Mouse (Mus musculus) liver, embryonic 11.5 days (tissue): ENCODE results near the gene Hsd17b2. TPM values are rescaled to one million over a fixed set of nuclear protein-coding genes. Genes with fewer than 3 reads are reported as not detected.

Experiments
- ATAC-seq: fragments of 200-750 bp; cut with Nextera tagmentation; replicated peaks from 2 replicates; pipeline ENCODE4 v1.8.0; 2017; ENCODE audit warnings: moderate number of reproducible peaks, mild to moderate bottlenecking, moderate TSS enrichment, moderate library complexity; ENCODE audit not compliant: low FRiP score
- DNase-seq: peaks from one replicate; pipeline ENCODE4 v3.0.0-alpha.2; 2017; ENCODE audit warnings: low spot score
- H3K27ac ChIP-seq: fragments of 300-500 bp; sonication (generic); 2 replicates; pipeline ENCODE4 v1.5.1; 2014; ENCODE audit warnings: mild to moderate bottlenecking, low read depth, low read length, control low read depth
- H3K27me3 ChIP-seq: fragments of 300-500 bp; sonication (generic); replicated peaks from 2 replicates; pipeline ENCODE4 v1.6.1; 2014; ENCODE audit warnings: low read length, mixed read lengths; ENCODE audit not compliant: control insufficient read depth, insufficient read depth
- H3K36me3 ChIP-seq: fragments of 300-500 bp; sonication (generic); 2 replicates; pipeline ENCODE4 v1.6.1; 2014; ENCODE audit warnings: mild to moderate bottlenecking, low read length, moderate library complexity, mixed read lengths; ENCODE audit not compliant: control insufficient read depth, insufficient read depth
- H3K4me1 ChIP-seq: fragments of 300-500 bp; sonication (generic); replicated peaks from 2 replicates; pipeline ENCODE4 v1.6.1; 2014; ENCODE audit warnings: low read length, mixed read lengths; ENCODE audit not compliant: control insufficient read depth, insufficient read depth
- H3K4me2 ChIP-seq: fragments of 300-500 bp; sonication (generic); 2 replicates; pipeline ENCODE4 v1.6.1; 2014; ENCODE audit warnings: mild to moderate bottlenecking, control low read depth, moderate library complexity
- H3K4me3 ChIP-seq: fragments of 300-500 bp; sonication (generic); 2 replicates; pipeline ENCODE4 v1.5.1; 2014; ENCODE audit warnings: low read depth, low read length, control low read depth
- H3K9ac ChIP-seq: fragments of 300-500 bp; sonication (generic); 2 replicates; pipeline ENCODE4 v1.6.1; 2014; ENCODE audit warnings: low read depth, low read length, control low read depth
- H3K9me3 ChIP-seq: fragments of 300-500 bp; sonication (generic); 2 replicates; pipeline ENCODE4 v1.6.1; 2016; ENCODE audit warnings: low read length, inconsistent platforms, mixed read lengths; ENCODE audit not compliant: control insufficient read depth
- WGBS: fragments of 180-500 bp; shearing (Covaris S2); extraction: QIAGEN DNeasy Blood & Tissue Kit; methylation state at CpG from one replicate; pipeline ENCODE4 v1.1.7; 2014; 5-methylcytosine and 5-hydroxymethylcytosine counted together
- polyA plus RNA-seq: library from polyadenylated mRNA; unstranded; fragments of >200 nt; fragmentation: Nextera tagmentation; extraction: Ambion mirVana; gene quantifications from 2 replicates; pipeline ENCODE4 v1.2.1, GENCODE M21; 2014

The Hsd17b2 gene
- polyA plus RNA-seq, 1 experiment from 2014 or later, result 15.6 TPM

GRCm38 (mm10) chr8:117747428-117747827, 45.7 kb downstream of the Hsd17b2 start:
- Histone ChIP-seq H3K4me2 (no peak overlapping the region), H3K27me3 (no peaks in the 10 kb centered on the region), H3K9me3 (no peaks in the 10 kb centered on the region), H3K4me1 (no peaks in the 10 kb centered on the region), H3K27ac (no peak overlapping the region), H3K4me3 (no peak overlapping the region), H3K36me3 (no peaks in the 10 kb centered on the region), H3K9ac (no peak overlapping the region)
- 31% methylated on average over 2 of the region's 2 CpGs for WGBS
- ATAC-seq (no peak), DNase-seq (no peak)

- H3K27ac ChIP-seq, result no peak overlapping the region
- ATAC-seq (no peak; the same call in 1 of the 2 replicates), DNase-seq (no peak)
- no peaks in the 10 kb centered on the region for H3K4me1 ChIP-seq
- no peaks in the 10 kb centered on the region for H3K9me3 ChIP-seq
- no peaks in the 10 kb centered on the region for H3K36me3 ChIP-seq
- WGBS, result 67% methylated on average over 8 of the region's 9 CpGs
- H3K4me3 ChIP-seq, result no peak overlapping the region
- H3K9ac ChIP-seq, result no peak overlapping the region
- no peak overlapping the region for H3K4me2 ChIP-seq
- H3K27me3 ChIP-seq, result no peaks in the 10 kb centered on the region
These were observed 46.4 kb downstream of the Hsd17b2 start for GRCm38 (mm10) chr8:117747886-117748730.

GRCm38 (mm10) chr8:117749436-117749835, 47.7 kb downstream of the Hsd17b2 start:
- Histone ChIP-seq H3K9ac (no peak overlapping the region), H3K27me3 (no peaks in the 10 kb centered on the region), H3K4me1 (no peaks in the 10 kb centered on the region), H3K9me3 (no peaks in the 10 kb centered on the region), H3K36me3 (no peaks in the 10 kb centered on the region), H3K4me2 (no peak overlapping the region), H3K4me3 (no peak overlapping the region), H3K27ac (no peak overlapping the region)
- 44% methylated on average over 2 of the region's 2 CpGs for WGBS
- DNase-seq, result no peak
- no peak for ATAC-seq

GRCm38 (mm10) chr8:117757900-117758299, 56.2 kb downstream of the Hsd17b2 start:
- Histone ChIP-seq H3K27ac (no peak overlapping the region), H3K4me3 (no peak overlapping the region), H3K4me1 (no peaks in the 10 kb centered on the region), H3K9me3 (no peaks in the 10 kb centered on the region), H3K4me2 (no peak overlapping the region), H3K36me3 (no peaks in the 10 kb centered on the region), H3K27me3 (no peaks in the 10 kb centered on the region), H3K9ac (no peak overlapping the region)
- no peak for DNase-seq
- ATAC-seq, result no peak
- 80% methylated on average over 11 of the region's 11 CpGs for WGBS

- Histone ChIP-seq H3K27me3 (no peaks in the 10 kb centered on the region), H3K27ac (no peak overlapping the region), H3K36me3 (no peaks in the 10 kb centered on the region), H3K9ac (no peak overlapping the region), H3K4me3 (no peak overlapping the region), H3K9me3 (no peaks in the 10 kb centered on the region), H3K4me2 (no peak overlapping the region), H3K4me1 (peaks cover 5% of the 10 kb centered on the region; the same call in 1 of the 2 replicates)
- DNase-seq (no peak), ATAC-seq (peak; percentile 64)
- WGBS, result 78% methylated on average over 6 of the region's 6 CpGs
These were observed 61.1 kb downstream of the Hsd17b2 start for GRCm38 (mm10) chr8:117762776-117763175.

GRCm38 (mm10) chr8:117764625-117765024, 62.9 kb downstream of the Hsd17b2 start:
- ATAC-seq, result no peak
- DNase-seq, result no peak
- no peak overlapping the region for H3K27ac ChIP-seq
- no peak overlapping the region for H3K9ac ChIP-seq
- no peaks in the 10 kb centered on the region for H3K36me3 ChIP-seq
- peaks cover 5% of the 10 kb centered on the region; the same call in 1 of the 2 replicates for H3K4me1 ChIP-seq
- no peaks in the 10 kb centered on the region for H3K9me3 ChIP-seq
- 54% methylated on average over 4 of the region's 4 CpGs for WGBS
- no peak overlapping the region for H3K4me2 ChIP-seq
- H3K4me3 ChIP-seq, result no peak overlapping the region
- no peaks in the 10 kb centered on the region for H3K27me3 ChIP-seq

GRCm38 (mm10) chr8:117765947-117766346, 64.2 kb downstream of the Hsd17b2 start:
- H3K9me3 ChIP-seq, result no peaks in the 10 kb centered on the region
- no peaks in the 10 kb centered on the region for H3K36me3 ChIP-seq
- DNase-seq (no peak), ATAC-seq (peak; percentile 74)
- H3K27ac ChIP-seq, result no peak overlapping the region
- peaks cover 8% of the 10 kb centered on the region for H3K4me1 ChIP-seq
- no peak overlapping the region for H3K9ac ChIP-seq
- H3K27me3 ChIP-seq, result no peaks in the 10 kb centered on the region
- no peak overlapping the region for H3K4me2 ChIP-seq
- no peak overlapping the region for H3K4me3 ChIP-seq
- 23% methylated on average over 5 of the region's 5 CpGs for WGBS

- Histone ChIP-seq H3K36me3 (no peaks in the 10 kb centered on the region), H3K4me3 (no peak overlapping the region), H3K9me3 (no peaks in the 10 kb centered on the region), H3K27ac (no peak overlapping the region), H3K4me1 (peaks cover 11% of the 10 kb centered on the region), H3K4me2 (no peak overlapping the region), H3K9ac (no peak overlapping the region), H3K27me3 (no peaks in the 10 kb centered on the region)
- ATAC-seq (no peak), DNase-seq (no peak)
- WGBS, result 70% methylated on average over 7 of the region's 7 CpGs
These were observed 67.3 kb downstream of the Hsd17b2 start for GRCm38 (mm10) chr8:117768971-117769370.
